Mouse (Mus musculus): ENCODE measurements around the gene Dock8.
"Not testable (repeated sequence)": the region's sequence is repeated elsewhere in the genome, so short reads cannot be mapped to it uniquely, and the experiment has no call there.

The Dock8 gene

DNA sequence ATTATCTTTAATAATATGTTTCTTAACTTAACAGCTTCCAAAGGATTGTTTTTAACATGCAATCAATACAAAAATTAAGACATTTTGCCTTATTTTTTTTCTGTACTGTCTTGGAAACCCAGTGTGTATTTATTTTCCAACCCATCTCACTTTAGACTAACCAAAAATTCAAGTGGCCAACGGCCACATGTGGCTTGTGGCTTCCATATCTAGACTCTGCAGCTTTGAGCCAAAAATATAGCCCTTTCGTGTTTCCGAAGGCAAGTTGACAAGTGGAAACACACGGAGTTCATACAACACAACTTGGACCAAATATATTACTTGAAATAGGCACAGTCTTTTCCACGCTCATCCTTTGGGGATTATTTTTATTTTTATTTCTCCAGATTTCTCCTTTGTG, 773 bp upstream of the Dock8 start:
- DNase-seq (ENCODE audit: low read depth, low spot score): no peak

GRCm38 (mm10) chr19:25000153-25000552, 819 bp downstream of the Dock8 start:
- DNase-seq (ENCODE audit: low read depth, low spot score): no peak

GRCm38 (mm10) chr19:25002032-25002431, 2.7 kb downstream of the Dock8 start:
- DNase-seq (ENCODE audit: low read depth, low spot score): no peak

DNA sequence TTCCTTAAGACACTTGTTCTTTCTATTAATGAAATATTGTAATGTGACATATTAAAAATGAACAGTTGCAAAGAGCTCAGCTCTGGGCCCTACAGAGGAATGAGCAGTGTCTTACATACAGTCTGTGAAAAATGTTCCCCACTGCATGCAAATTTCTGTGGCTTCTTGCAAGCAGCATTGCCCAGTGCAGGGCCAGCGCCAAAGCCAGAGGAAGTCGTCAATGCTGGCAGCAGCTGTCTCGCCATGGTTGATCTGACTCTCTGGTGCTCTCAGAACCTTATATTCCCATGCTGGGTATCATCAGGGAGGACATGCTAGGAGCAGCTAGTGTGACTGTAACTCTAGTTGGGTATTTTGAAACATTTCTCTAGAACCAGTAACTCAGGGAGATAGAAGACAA, 3.5 kb downstream of the Dock8 start:
- DNase-seq (ENCODE audit: low read depth, low spot score): no peak

GRCm38 (mm10) chr19:25003810-25004209, 4.5 kb downstream of the Dock8 start:
- no peak for DNase-seq (ENCODE audit: low read depth, low spot score)

- no peak for DNase-seq (ENCODE audit: low read depth, low spot score)
Measured at GRCm38 (mm10) chr19:25006686-25007085, 7.4 kb downstream of the Dock8 start.

DNA sequence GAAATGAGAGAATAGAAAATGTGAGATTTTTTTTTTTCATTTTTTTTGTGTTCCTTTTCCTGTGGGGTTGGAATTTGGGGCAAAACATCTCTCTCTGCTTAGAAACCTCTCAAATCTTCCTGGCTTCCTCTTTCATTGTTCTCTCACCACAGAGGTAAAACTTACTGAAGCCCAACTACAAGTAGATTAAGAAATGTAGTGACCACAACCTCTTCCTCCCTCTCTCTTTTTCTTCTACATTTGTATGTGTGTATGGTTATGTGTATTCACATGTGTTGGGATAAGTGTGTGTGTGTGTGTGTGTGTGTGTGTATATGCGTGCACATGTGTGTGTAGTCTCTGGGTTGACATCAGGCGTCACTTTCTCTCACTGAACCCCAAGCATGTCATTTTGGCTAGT, 9.2 kb downstream of the Dock8 start:
- DNase-seq (ENCODE audit: low read depth, low spot score): no peak

- no peak for DNase-seq (ENCODE audit: low read depth, low spot score)
Measured at GRCm38 (mm10) chr19:25022766-25023165, 23.4 kb downstream of the Dock8 start.

- no peak for DNase-seq (ENCODE audit: low read depth, low spot score)
Measured at GRCm38 (mm10) chr19:25031765-25032164, 32.4 kb downstream of the Dock8 start.

DNA sequence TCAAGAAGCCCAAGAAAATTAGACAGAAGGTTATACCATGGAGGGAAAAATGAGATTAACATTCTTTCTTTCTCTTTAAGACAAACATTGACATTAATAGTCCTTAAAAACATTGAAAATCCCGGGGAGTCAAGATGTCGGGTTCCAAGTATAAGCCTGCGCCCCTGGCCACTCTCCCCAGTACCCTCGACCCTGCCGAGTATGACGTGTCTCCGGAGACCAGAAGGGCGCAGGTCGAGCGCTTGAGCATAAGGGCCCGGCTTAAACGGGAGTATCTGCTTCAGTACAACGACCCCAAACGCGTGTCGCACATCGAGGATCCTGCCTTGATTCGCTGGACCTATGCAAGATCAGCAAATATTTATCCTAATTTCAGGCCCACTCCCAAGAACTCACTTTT, 33.7 kb downstream of the Dock8 start:
- DNase-seq (ENCODE audit: low read depth, low spot score): not testable (repeated sequence)

DNA sequence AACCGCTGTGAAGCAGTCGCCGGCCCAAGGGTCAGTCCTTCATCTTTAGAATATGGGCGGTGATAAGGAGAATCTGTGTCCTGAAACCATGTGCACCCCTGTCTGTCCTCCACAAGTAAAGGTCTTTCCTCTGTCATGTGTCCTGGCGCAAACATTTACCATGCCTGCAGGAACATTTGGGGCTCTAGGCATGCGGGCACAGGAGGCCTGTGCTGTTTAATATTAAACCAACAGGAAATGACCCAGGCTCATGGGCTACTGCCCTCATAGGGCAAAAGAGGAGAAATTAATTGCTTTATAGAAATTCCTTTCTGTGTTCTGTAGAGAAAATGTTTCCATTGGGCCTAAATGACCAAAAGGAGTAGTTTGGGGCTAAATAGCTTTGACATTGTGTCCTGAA, 36.5 kb downstream of the Dock8 start:
- no peak for DNase-seq (ENCODE audit: low read depth, low spot score)

GRCm38 (mm10) chr19:25036784-25037183, 37.5 kb downstream of the Dock8 start:
- no peak for DNase-seq (ENCODE audit: low read depth, low spot score)

DNA sequence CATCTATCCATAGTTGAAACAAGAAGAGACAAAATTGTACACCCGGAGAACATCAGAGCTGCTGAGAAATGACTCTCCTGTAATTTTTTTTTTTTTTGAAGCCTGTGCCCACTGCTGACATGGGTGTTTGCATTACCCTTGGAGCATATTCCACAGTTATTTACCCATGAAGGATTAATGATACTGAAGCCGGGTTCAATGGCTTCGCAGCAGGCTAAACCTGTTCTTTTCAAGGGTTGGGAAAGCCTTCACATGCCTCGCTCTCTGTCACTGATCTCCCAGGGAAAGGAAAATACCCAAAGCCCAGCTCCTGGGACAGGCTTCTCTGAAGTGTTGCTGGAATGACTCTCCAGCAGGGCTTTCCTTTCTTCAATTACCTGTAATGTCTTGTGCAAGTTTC, 37.9 kb downstream of the Dock8 start:
- DNase-seq (ENCODE audit: low read depth, low spot score): no peak

- no peak for DNase-seq (ENCODE audit: low read depth, low spot score)
Measured at GRCm38 (mm10) chr19:25038293-25038692, 39.0 kb downstream of the Dock8 start.

DNA sequence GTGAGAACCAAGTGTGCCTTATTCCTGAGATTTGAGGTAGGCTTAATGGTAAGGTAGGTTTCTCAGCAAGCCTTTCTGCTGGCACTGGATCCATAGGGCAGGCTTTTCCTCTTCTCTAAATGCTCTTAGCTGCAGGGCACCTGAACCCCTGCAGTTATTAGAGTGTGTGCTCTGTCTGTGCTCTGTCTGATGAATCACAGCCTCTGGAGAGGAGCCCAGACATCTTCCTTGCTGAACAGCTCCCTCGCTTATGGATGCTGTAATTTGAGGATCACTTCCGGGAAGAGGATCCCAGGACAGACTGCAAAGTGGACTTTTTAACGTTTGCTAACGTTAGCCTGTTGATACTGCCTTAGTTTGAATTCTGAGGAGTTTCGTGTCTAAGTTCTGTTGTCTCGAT, 41.9 kb downstream of the Dock8 start:
- no peak for DNase-seq (ENCODE audit: low read depth, low spot score)

- DNase-seq (ENCODE audit: low read depth, low spot score): no peak
Measured at GRCm38 (mm10) chr19:25042973-25043372, 43.6 kb downstream of the Dock8 start.

GRCm38 (mm10) chr19:25044057-25044456, 44.7 kb downstream of the Dock8 start:
- no peak for DNase-seq (ENCODE audit: low read depth, low spot score)

DNA sequence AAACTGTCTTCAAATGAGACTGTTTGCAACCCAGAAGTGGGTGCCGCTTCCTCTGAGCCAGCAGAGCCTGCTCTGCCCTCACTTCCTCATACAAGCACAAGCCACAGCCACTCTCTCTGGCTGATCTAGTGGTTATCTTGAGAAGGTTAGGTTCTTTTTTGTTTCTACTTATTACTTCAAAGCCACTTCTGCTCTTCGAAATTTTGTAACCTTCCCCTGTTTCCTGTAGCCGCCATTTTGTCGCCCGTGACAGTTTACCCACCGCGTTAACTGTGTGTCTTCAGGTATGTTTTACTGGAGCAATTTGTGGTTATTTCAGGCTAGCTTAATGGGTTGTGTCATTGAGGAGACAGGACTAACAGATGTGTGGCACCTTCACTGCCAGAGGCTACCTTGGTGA, 53.0 kb downstream of the Dock8 start:
- no peak for DNase-seq (ENCODE audit: low read depth, low spot score)

DNA sequence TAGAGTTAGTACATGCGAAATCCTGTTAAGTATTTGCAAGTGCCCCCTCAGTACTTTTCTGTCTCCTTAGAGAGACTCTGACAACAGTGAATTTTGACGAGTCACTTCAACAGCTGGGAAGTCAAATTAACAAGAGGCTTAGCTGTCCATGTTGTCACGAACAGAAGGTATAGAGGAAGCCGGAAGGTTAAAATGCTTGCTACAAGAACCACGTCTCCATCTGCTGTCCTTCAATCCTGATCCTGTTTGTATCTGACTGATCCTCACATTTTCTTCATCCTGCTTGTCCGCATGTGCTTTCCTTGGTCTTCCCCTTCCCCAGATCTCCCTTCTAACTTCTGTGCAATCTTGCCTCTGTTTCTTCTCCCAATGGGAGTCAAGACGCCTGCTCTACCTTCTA, 53.8 kb downstream of the Dock8 start:
- DNase-seq (ENCODE audit: low read depth, low spot score): no peak

DNA sequence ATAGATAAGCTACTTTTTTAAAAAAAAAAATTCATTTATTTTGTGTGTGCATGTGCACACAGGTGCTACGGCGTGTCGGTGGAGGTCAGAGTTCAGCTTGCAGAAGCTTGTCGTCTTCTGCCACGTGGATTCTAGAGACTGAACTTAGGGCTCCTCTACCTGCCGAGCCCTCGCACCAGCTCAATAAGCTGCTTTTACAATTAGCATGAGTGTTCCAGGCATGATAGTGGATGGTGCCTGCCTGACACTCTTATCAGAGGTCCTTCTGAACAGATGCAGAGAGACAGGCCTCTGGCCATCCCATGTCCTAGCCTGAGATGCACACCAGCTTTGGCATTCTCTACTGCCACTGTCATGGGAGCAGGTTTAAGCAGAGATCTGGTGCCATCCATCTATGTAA, 55.7 kb downstream of the Dock8 start:
- no peak for DNase-seq (ENCODE audit: low read depth, low spot score)

- DNase-seq (ENCODE audit: low read depth, low spot score): no peak
Measured at GRCm38 (mm10) chr19:25055559-25055958, 56.2 kb downstream of the Dock8 start.

GRCm38 (mm10) chr19:25056224-25056623, 56.9 kb downstream of the Dock8 start:
- DNase-seq (ENCODE audit: low read depth, low spot score): no peak

DNA sequence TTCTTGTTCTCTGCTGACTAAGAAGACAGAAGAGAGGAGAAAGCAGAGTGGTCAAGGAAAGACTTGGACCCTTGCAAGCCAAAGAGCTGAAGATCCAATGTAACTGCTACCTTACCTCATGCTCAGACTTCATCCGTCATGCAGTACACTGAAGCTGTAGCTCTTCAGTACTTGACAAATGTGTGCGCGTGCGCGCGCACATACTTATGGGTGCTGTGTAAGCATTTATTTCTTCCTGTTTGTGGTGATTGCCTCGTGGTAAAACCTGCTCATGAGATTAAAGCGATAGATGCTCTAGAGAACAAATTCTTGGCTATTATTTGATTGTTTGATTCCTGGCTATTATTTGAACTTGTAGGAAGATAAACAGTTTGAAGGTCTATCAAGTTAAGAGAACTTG, 58.5 kb downstream of the Dock8 start:
- no peak for DNase-seq (ENCODE audit: low read depth, low spot score)

- DNase-seq (ENCODE audit: low read depth, low spot score): no peak
Measured at GRCm38 (mm10) chr19:25059847-25060364, 60.6 kb downstream of the Dock8 start.

Data from brain, embryonic 18.5 days (tissue).